Mouse (Mus musculus): ENCODE results near the gene Ctnnd2. TPM values are rescaled to one million over a fixed set of nuclear protein-coding genes. Genes with fewer than 3 reads are reported as not detected.
A peak's percentile ranks its signal among the peaks of the same experiment; 100 is the strongest.
"Not testable (repeated sequence)": the region's sequence is repeated elsewhere in the genome, so short reads cannot be mapped to it uniquely, and the experiment has no call there.

The Ctnnd2 gene
- total RNA-seq (2021) = 100 to 1,000 TPM; 205 to 208 TPM
- long read RNA-seq, full-length matches to known transcripts = 134 of 330 reads
- long read RNA-seq, partial matches to known transcripts = 165 of 330 reads
- long read RNA-seq, other reads (novel, unspliced or antisense) = 31 of 330 reads

- DNase-seq (ENCODE audit: low spot score in 2 of 2) = peak; percentile 83 to 86
Measured at GRCm38 (mm10) chr15:30172391-30173281, at the start of gene Ctnnd2. TSS of gene Ctnnd2 (plus strand) at chr15:30172593.

- DNase-seq (ENCODE audit: low spot score in 2 of 2) = no peak
Measured at GRCm38 (mm10) chr15:30130705-30131104, 41.7 kb upstream of the Ctnnd2 start.

- not testable (repeated sequence) for DNase-seq (ENCODE audit: low spot score in 2 of 2)
Measured at GRCm38 (mm10) chr15:30139626-30140025, 32.8 kb upstream of the Ctnnd2 start.

GRCm38 (mm10) chr15:30145413-30145812 is 27.0 kb upstream of the Ctnnd2 start:
- no peak for DNase-seq (ENCODE audit: low spot score in 2 of 2)

GRCm38 (mm10) chr15:30152176-30152575 is 20.2 kb upstream of the Ctnnd2 start:
- DNase-seq (ENCODE audit: low spot score in 2 of 2) = no peak

- no peak for DNase-seq (ENCODE audit: low spot score in 2 of 2)
Measured at GRCm38 (mm10) chr15:30157975-30158374, 14.4 kb upstream of the Ctnnd2 start.

GRCm38 (mm10) chr15:30170031-30170430 is 2.4 kb upstream of the Ctnnd2 start:
- DNase-seq (ENCODE audit: low spot score in 2 of 2) = peak in 1 of 2 experiments; percentile 69

GRCm38 (mm10) chr15:30171493-30172195 is 749 bp upstream of the Ctnnd2 start:
- DNase-seq (ENCODE audit: low spot score in 2 of 2) = no peak

GRCm38 (mm10) chr15:30173370-30173941 is 1.1 kb downstream of the Ctnnd2 start:
- DNase-seq (ENCODE audit: low spot score in 2 of 2) = peak; percentile 21 to 57

GRCm38 (mm10) chr15:30174321-30174720 is 1.9 kb downstream of the Ctnnd2 start:
- DNase-seq (ENCODE audit: low spot score in 2 of 2) = peak in 1 of 2 experiments; percentile 24

- DNase-seq (ENCODE audit: low spot score in 2 of 2) = no peak
Measured at GRCm38 (mm10) chr15:30184020-30184419, 11.6 kb downstream of the Ctnnd2 start.

GRCm38 (mm10) chr15:30190872-30191271 is 18.5 kb downstream of the Ctnnd2 start:
- no peak for DNase-seq (ENCODE audit: low spot score in 2 of 2)

GRCm38 (mm10) chr15:30191931-30192668 is 19.7 kb downstream of the Ctnnd2 start:
- peak; percentile 73 to 74 for DNase-seq (ENCODE audit: low spot score in 2 of 2)

GRCm38 (mm10) chr15:30198429-30198828 is 26.0 kb downstream of the Ctnnd2 start:
- DNase-seq (ENCODE audit: low spot score in 2 of 2) = no peak

- DNase-seq (ENCODE audit: low spot score in 2 of 2) = peak in 1 of 2 experiments; percentile 34
Measured at GRCm38 (mm10) chr15:30199785-30200184, 27.4 kb downstream of the Ctnnd2 start.

- no peak for DNase-seq (ENCODE audit: low spot score in 2 of 2)
Measured at GRCm38 (mm10) chr15:30201211-30201610, 28.8 kb downstream of the Ctnnd2 start.

GRCm38 (mm10) chr15:30201617-30202016 is 29.2 kb downstream of the Ctnnd2 start:
- DNase-seq (ENCODE audit: low spot score in 2 of 2) = no peak

GRCm38 (mm10) chr15:30212746-30213145 is 40.4 kb downstream of the Ctnnd2 start:
- DNase-seq (ENCODE audit: low spot score in 2 of 2) = no peak

- DNase-seq (ENCODE audit: low spot score in 2 of 2) = peak; percentile 58 to 78
Measured at GRCm38 (mm10) chr15:30215871-30216270, 43.5 kb downstream of the Ctnnd2 start.

- no peak for DNase-seq (ENCODE audit: low spot score in 2 of 2)
Measured at GRCm38 (mm10) chr15:30229112-30229511, 56.7 kb downstream of the Ctnnd2 start.
